Mouse (Mus musculus): Measurements from ENCODE around the gene Trp63.

Gene Trp63

GRCm38 (mm10) chr16:25871503-25871902 lies 187.9 kb downstream of the Trp63 start:
- DNase-seq (ENCODE audit: low read depth, low spot score): no peak

DNA sequence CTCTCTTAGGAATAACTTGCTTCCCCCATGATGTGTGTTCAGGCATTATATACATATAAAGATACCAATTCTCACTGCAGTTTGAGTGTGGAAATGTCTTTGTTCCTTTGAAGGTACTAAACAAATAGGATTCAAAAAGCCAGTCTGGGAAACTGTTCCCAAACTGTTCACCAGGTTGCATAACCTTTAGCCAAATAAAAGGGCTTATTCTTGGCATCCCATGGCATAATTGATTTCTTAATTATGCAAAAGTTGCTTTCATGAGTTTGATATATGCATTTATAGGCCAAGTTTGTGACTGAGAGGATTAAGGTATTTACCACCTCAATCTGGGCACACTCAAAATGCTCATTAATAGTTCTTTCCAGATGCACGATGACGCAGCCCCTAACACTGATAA lies 192.1 kb downstream of the Trp63 start:
- DNase-seq (ENCODE audit: low read depth, low spot score): no peak

GRCm38 (mm10) chr16:25877416-25877965 lies 193.9 kb downstream of the Trp63 start:
- no peak for DNase-seq (ENCODE audit: low read depth, low spot score)

GRCm38 (mm10) chr16:25878116-25878515 lies 194.6 kb downstream of the Trp63 start:
- DNase-seq (ENCODE audit: low read depth, low spot score): no peak

GRCm38 (mm10) chr16:25899071-25899470 lies 215.5 kb downstream of the Trp63 start:
- no peak for DNase-seq (ENCODE audit: low read depth, low spot score)

DNA sequence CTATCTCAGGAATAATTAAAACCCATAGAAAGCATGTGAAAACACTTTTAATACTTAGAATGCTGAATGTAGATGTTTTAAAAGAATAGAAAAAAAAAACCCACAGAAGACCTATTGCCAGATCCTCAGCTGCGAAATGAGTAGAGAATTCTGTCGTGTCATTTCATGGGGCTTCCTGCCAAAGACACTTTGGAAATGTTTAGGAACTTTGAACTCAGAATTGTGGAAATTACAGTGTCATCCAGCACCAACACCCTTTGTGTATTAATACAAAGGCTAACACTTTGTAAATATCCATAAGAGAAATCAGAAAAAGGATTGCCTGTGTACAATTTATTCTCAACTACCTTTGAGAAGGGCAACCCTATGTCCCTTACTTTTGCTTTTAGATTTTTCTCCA lies 216.1 kb downstream of the Trp63 start:
- no peak for DNase-seq (ENCODE audit: low read depth, low spot score)

- DNase-seq (ENCODE audit: low read depth, low spot score): no peak
Measured at GRCm38 (mm10) chr16:25900389-25900908, 216.9 kb downstream of the Trp63 start.

DNA sequence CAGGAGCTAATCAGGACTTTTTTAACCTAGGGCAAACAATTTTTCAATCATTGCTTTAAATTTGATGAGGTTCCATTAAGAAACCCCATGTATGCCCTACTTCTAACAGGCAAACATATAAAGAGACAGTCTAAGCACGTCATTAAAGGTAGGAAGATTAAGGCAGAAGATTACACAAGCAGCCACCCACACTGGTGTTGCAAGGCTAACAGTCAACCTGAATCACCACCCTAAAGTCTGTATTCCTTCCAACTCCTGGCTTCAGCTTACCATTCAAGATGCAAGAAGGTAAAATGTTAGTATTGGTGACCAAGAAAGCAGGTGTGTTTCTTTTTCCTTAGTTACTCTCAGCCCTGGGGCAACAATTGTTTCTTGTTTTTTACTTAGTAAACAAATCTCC lies 228.6 kb downstream of the Trp63 start:
- DNase-seq (ENCODE audit: low read depth, low spot score): no peak

DNA sequence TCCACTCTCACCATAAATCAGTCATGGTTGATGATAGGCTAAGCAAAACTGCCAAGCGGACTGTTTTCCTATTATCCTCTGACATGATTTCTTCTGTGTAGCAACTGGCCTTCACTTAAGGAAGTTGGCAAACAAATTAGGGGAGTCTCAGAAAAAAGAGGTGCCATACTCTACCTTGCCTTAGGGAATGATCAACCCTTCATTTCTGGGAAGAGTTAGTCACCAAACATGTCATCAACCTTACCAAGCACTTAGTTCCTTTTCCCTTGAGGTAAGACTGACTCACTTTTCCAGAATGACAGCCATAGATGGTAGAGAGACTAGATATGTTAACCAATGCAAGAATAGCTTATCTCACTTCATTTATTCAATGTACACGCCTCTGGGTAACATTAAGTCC lies 250.6 kb downstream of the Trp63 start:
- DNase-seq (ENCODE audit: low read depth, low spot score): no peak

Measured in CD4-positive, CD25-positive, alpha-beta regulatory T cell, adult 2 months (primary cell).